Mouse (Mus musculus): ENCODE results near the gene Supt4a.

Gene Supt4a

GRCm38 (mm10) chr11:87751491-87751966 is 14.2 kb downstream of the Supt4a start:
- no peak for DNase-seq (ENCODE audit: low spot score)

- DNase-seq (ENCODE audit: low spot score) = no peak
These were observed 15.0 kb downstream of the Supt4a start for GRCm38 (mm10) chr11:87752307-87752706.

- DNase-seq (ENCODE audit: low spot score) = no peak
These were observed 15.9 kb downstream of the Supt4a start for GRCm38 (mm10) chr11:87753255-87753654.

- DNase-seq (ENCODE audit: low spot score) = no peak
These were observed 16.6 kb downstream of the Supt4a start for GRCm38 (mm10) chr11:87753891-87754501.

- DNase-seq (ENCODE audit: low spot score) = no peak
These were observed 17.3 kb downstream of the Supt4a start for GRCm38 (mm10) chr11:87754603-87755002.

- DNase-seq (ENCODE audit: low spot score) = no peak
These were observed 18.1 kb downstream of the Supt4a start for GRCm38 (mm10) chr11:87755360-87756017.

- DNase-seq (ENCODE audit: low spot score) = no peak
These were observed 19.0 kb downstream of the Supt4a start for GRCm38 (mm10) chr11:87756251-87756820.

GRCm38 (mm10) chr11:87757001-87757954 is 19.9 kb downstream of the Supt4a start:
- no peak for DNase-seq (ENCODE audit: low spot score)

GRCm38 (mm10) chr11:87758161-87758911 is 21.0 kb downstream of the Supt4a start:
- no peak for DNase-seq (ENCODE audit: low spot score)

- no peak for DNase-seq (ENCODE audit: low spot score)
These were observed 21.7 kb downstream of the Supt4a start for GRCm38 (mm10) chr11:87758957-87759608.

GRCm38 (mm10) chr11:87759609-87760005 is 22.3 kb downstream of the Supt4a start:
- DNase-seq (ENCODE audit: low spot score) = no peak

- no peak for DNase-seq (ENCODE audit: low spot score)
These were observed 23.1 kb downstream of the Supt4a start, which contains the start of gene Tspoap1 for GRCm38 (mm10) chr11:87760301-87761081. Gene Tspoap1, plus strand, starts transcription at chr11:87760541.

GRCm38 (mm10) chr11:87761181-87761721 is 23.9 kb downstream of the Supt4a start:
- no peak for DNase-seq (ENCODE audit: low spot score)

GRCm38 (mm10) chr11:87761806-87762701 is 24.7 kb downstream of the Supt4a start:
- DNase-seq (ENCODE audit: low spot score) = no peak

GRCm38 (mm10) chr11:87762702-87763385 is 25.5 kb downstream of the Supt4a start:
- DNase-seq (ENCODE audit: low spot score) = no peak

GRCm38 (mm10) chr11:87763511-87763987 is 26.2 kb downstream of the Supt4a start:
- DNase-seq (ENCODE audit: low spot score) = peak; percentile 45

GRCm38 (mm10) chr11:87763988-87764876 is 26.9 kb downstream of the Supt4a start:
- DNase-seq (ENCODE audit: low spot score) = peak; percentile 49
